Mouse (Mus musculus) small intestine, adult 2 months (tissue): ENCODE measurements at regions not wholly inside any gene's neighbourhood (a gene's known extent, or its start where the extent isn't known, plus 50 kb on each side); places are given as distances from the start of the nearest gene placed in this dataset.

Experiments
- CTCF ChIP-seq: fragments of 200-500 bp; IDR thresholded peaks from 2 replicates; pipeline ENCODE4 v1.5.1; 2012; ENCODE audit warnings: low read depth, mild to moderate bottlenecking, control low read depth, inconsistent platforms, low read length, moderate library complexity, mixed read lengths; ENCODE audit not compliant: insufficient replicate concordance, insufficient read length; ENCODE audit errors: extremely low read depth
- POLR2A ChIP-seq: fragments of 200-500 bp; IDR thresholded peaks from 2 replicates; pipeline ENCODE4 v1.6.1; 2012; ENCODE audit warnings: low read depth, mild to moderate bottlenecking, control low read depth, inconsistent platforms, low read length, moderate library complexity

GRCm38 (mm10) chr4:12654568-12655456 lies 483.0 kb upstream of the Fam92a start:
- TF ChIP-seq CTCF (no peak), POLR2A (no peak)
